Mouse (Mus musculus): ENCODE results near the gene Sdhc.

DNA sequence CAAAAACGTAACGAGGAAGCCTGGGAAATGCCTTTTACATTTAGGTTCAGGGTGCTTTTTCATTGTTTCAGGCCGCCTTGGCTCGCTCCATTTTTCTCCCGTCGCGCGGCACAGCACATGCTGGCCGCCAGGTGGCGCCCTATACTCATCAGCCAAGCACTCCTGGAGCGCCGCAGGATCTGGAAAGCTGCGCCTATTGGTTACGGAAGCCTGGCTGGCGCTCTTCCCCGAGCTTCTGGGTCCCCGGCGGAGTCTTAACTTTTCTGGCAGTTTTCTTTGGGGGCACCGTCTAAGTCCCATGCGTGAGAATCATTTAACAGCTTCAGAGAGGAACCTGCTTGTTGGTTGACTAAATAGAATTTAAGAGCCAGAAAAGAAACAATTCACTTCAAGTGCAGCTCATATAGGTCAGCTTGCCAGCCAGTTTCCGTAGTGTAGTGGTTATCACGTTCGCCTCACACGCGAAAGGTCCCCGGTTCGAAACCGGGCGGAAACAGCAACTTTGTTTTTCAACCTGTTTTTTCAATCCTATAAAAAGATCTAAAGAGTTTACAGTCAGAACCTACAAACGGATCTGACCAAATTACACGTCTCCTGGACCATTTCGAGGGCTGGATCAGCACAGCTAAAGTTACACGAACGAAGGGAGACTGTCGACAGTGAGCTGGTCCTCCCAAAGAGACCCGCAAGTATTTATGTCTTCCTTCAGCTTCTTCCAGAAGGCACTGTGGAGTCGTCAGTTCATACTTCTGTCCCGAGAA lies 39.2 kb downstream of the Sdhc start:
- TF ChIP-seq CTCF (IDR thresholded peaks at IDR 0.05; ENCODE audit: low read depth) = peak; percentile 93
- TF ChIP-seq EP300 (IDR thresholded peaks at IDR 0.05; ENCODE audit: low read depth) = peak; percentile 73

Measured in heart, postnatal 0 days (tissue).